Comparison of ENCODE assay signal across 16 mouse cellular contexts in genomic region chr4:117546616-117547015, GRCm38 (mm10).
"Had no signal": no experiment of that assay in that cellular context is flagged by ENCODE, and none has a peak within 500 bp of the region (broad histone marks: within the 10 kb centered on the region; RNA-seq: fewer than 3 reads in every experiment).

No protein-coding gene starts in this region.

- H3K9me3 ChIP-seq: neural tube, embryonic 13.5 days; neural tube, embryonic 15.5 days; stomach, embryonic 15.5 days had no signal

- H3K4me3 ChIP-seq: neural tube, embryonic 13.5 days; neural tube, embryonic 15.5 days; stomach, embryonic 15.5 days had no signal

- H3K27ac ChIP-seq: neural tube, embryonic 13.5 days; neural tube, embryonic 15.5 days; stomach, embryonic 15.5 days; stomach, postnatal 0 days had no signal

- H3K4me2 ChIP-seq: neural tube, embryonic 13.5 days; neural tube, embryonic 15.5 days; stomach, embryonic 15.5 days had no signal

- H3K36me3 ChIP-seq: neural tube, embryonic 13.5 days; neural tube, embryonic 15.5 days; stomach, embryonic 15.5 days had no signal

- H3K9ac ChIP-seq: neural tube, embryonic 13.5 days; neural tube, embryonic 15.5 days; stomach, embryonic 15.5 days had no signal

- H3K27me3 ChIP-seq: neural tube, embryonic 13.5 days; stomach, embryonic 15.5 days had no signal

- DNase-seq: retina, postnatal 1 day; right cerebral cortex, adult 18-20 months; right cerebral cortex, postnatal 14 days; right cerebral cortex, postnatal 25 days; right cerebral cortex, postnatal 4 days; spleen, adult 18-20 months; thymus, adult 18-20 months; thymus, adult 2 months; thymus, postnatal 14 days; thymus, postnatal 25 days; thymus, postnatal 36 days; thymus, postnatal 4 days had no signal
